Mouse (Mus musculus) bone marrow, adult 2 months (tissue): ENCODE measurements at regions not wholly inside any gene's neighbourhood (a gene's known extent, or its start where the extent isn't known, plus 50 kb on each side); places are given as distances from the start of the nearest gene placed in this dataset.

ENCODE experiments used
- CTCF ChIP-seq: fragments of 200-500 bp; IDR thresholded peaks from 2 replicates; pipeline ENCODE4 v1.5.1; 2011; ENCODE audit warnings: low read length, control low read depth; ENCODE audit not compliant: control insufficient read depth, insufficient read depth
- POLR2A ChIP-seq: fragments of 200-500 bp; IDR thresholded peaks from 2 replicates; pipeline ENCODE4 v1.6.1; 2011; ENCODE audit warnings: low read depth, mild to moderate bottlenecking, control low read depth, low read length, borderline replicate concordance; ENCODE audit not compliant: control insufficient read depth

DNA sequence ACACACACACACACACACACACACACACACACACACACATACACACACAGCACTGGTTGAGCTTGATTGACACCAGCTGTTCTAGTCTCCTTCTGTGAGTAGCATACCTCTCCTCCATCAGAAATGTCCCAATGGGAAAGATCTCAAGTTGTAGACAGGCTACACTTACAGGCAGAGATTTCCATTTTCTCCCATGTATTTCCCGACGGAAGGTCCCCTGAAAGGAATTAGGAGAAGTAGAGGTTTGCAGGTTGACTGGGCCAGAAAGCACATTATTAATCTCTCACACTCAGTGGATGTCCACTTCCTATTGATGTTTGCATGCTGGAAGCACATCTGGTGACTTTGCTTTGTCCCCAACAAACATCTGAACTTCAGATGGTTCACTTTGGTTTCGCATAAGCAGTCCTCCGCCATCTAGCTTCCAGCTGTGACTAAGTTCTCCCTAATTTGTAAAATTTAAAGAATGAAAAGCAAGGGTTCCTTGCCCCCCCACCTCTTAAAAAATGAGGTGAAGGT lies 1323.8 kb upstream of the A1bg start:
- TF ChIP-seq CTCF (no peak), POLR2A (no peak)
